Mouse (Mus musculus): ENCODE measurements around the gene Opa3. TPM values are rescaled to one million over a fixed set of nuclear protein-coding genes. Genes with fewer than 3 reads are reported as not detected.

Gene Opa3
- 3.4 TPM for polyA plus RNA-seq (2014; fragmentation: Illumina TruSeq; extraction: RNeasy Lipid Tissue Mini Kit (QIAGEN cat#74804); ENCODE audit: low read depth, low replicate concordance)

DNA sequence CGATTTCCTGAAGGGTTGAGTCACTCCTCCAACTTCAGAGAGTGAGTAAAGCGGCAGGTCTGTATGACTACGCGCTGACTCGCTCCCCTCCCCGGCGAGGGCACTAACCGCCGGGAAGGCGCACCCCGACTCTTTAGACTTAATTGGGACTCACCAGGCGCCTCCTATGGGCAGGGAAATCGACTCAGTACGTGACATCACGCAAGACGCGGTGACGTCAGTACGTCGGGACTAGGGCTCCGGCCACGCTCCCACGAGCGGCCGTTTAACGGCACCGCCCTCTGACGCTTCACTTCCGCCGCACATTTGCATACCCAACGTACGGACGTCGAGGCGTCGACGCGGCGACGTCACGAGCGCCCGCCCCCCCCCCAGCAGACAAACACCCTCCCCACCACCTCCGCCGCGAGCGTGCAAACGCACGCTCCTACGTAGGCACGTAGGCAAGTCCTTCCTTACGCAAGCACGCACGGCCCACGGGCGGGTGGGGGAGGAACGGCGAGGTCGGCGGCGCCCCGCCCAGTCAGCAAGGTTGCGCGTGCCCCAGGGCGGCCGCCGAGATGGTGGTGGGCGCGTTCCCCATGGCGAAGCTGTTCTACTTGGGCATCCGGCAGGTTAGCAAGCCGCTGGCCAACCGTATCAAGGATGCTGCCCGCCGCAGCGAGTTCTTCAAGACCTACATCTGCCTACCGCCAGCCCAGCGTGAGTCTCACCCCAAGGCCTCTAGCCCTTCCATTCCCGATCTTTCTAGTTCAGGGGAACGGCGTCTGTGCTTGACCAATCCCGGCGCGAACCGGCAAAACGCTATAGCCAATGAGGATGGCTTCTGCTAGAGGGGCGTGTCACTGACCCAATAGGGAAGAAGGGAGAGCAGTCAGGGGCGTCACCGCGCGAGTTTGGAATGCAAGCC is at the start of gene Opa3:
Gene Opa3 (plus strand): TSS at position 452 of the 910 bp plus-strand sequence.

DNA sequence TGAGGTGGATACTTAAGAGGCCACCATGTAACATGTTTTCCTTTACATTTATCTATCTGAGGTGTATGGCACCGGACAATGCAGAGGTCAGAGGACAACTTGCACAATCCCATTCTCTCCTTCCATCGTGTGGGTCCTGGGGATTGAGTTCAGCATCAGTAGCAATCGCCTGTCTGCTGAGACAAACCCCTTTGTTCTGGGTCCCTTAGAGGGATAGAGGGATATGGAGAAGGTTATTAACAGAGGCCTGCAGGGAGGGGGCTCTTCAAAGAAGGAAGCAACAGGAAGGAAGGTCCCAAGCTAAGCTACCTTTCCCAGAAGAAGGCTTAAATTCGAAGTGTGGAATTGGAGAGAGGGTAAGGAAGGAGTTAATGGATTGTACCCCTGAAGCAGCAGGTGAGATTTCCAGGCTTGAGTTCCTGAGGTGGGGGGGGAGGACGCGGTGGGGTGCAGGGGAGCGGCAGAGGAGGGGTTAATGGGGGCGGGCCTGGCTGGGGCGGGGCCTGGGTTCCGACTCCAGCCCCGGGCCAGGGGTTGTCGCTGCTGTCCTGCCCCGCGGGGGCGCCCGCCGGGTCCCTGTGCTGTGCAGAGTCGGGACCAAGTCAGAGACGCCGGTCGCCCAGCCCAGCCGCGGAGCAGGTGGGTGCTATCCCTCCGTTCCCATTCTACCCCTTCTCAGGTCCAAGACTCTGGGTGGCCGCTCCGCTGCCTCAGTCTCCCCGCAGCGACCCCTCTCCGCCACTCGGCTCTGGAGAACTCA is 16.0 kb upstream of the Opa3 start, which contains the start of gene Gpr4:
Gene Gpr4 (plus strand): TSS at position 543 of the 760 bp plus-strand sequence.

DNA sequence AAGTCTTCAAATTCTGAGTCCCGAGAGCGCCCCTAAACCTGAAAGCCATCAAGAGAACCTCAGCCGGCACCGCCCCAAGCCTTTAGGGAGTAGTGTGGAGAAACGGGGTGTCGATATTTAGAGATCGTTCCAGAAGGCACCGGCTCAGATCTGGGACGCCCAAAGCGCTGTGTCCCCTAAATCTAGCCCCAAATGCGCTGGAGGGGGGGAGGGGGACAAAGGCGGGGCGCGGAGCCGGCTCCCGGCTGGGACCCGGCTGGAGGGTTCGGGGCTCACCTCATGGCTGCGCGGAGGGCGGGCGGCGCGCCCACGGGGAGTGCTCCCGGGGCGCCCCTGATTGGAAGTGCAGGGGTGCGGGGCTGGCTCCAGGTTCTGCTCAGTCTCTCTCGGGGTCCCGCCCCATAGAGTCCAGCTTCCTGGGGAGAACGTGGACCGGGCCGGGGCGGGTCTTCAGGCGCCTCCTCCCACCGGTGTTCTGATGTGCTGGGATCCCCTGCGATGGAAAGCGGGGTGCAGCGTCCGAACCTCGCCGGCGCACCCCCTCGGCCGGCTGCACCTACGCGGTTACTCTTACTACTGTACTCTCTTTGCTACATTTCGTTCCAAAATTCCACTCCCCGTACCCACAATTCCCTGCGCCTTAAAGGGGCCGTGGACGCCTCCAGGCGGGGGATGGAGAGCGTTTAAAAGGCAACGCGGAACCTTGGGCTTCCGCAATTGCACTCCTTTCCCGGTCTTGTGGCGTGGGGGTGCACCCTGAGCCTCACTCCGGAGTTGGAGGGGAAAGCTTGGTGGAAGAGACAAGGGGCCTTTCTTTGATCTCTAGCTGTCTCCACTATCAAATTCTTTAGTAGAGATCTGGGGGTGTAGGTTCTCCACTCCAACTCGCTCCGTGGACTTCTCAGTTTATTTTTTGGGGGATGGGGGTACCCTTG is 43.4 kb downstream of the Opa3 start, which contains the start of gene Vasp:
Gene Vasp (minus strand): TSS at position 580 of the 935 bp plus-strand sequence.

DNA sequence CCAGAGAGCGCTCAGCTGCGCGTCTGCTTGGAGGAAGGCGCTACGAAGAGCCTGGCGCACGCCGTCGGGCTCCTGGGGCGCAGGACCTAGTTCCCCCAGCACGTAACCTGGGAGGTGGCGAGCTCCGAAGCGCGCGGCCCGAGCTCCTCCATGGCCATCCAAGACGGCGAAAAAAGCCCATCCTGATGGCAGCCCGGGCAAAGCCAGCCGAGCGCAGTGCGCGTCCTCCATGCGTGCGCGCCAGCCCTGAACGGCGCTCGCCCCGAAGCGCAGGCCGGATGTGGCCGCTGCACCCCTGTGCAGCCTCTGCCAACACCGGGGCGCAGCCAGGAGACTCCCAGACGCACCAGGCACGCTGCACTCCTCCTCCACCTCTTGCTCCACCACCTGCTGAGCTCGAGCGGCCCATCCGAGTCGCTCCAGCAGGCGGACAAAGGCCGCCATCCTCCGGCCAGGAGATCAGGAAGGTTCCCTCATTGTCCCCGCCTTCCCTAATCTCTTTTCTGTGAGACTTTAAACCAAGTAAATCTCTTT is 51.5 kb downstream of the Opa3 start, which contains the start of gene Ppm1n:
Gene Ppm1n (minus strand): TSS at position 484 of the 534 bp plus-strand sequence.

DNA sequence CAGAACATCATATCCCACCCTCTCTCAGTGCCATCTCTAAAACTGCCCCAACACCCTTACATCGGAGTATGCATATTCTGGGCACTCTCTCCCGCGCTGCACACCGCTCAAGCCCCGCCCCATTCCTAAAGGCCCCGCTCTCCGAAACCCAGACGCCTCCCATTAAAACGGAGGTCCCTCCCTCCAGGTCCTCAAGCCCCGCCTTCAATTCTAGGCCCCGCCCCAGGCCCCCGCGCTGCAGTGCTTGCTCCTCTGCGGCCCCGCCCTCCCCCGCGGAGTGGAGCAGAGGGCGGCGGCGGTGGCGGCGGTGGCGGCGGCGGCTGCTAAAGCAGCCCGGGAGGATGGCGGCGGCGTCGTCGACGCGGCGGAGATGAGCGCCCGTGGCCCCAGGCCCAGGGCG is 54.3 kb downstream of the Opa3 start, which contains the start of gene Rtn2:
Gene Rtn2 (plus strand): TSS at position 240 of the 400 bp plus-strand sequence.

Other genes starting within 250 kb of the Opa3 start
- gene Nanos2, start 240.9 kb upstream of the Opa3 start, polyA plus RNA-seq (2014; fragmentation: Illumina TruSeq; extraction: RNeasy Lipid Tissue Mini Kit (QIAGEN cat#74804); ENCODE audit: low read depth, low replicate concordance), result not detected
- gene Mypop, start 237.1 kb upstream of the Opa3 start, polyA plus RNA-seq (2014; fragmentation: Illumina TruSeq; extraction: RNeasy Lipid Tissue Mini Kit (QIAGEN cat#74804); ENCODE audit: low read depth, low replicate concordance), result 1.3 TPM
- 0.39 TPM for gene Irf2bp1, start 224.3 kb upstream of the Opa3 start, polyA plus RNA-seq (2014; fragmentation: Illumina TruSeq; extraction: RNeasy Lipid Tissue Mini Kit (QIAGEN cat#74804); ENCODE audit: low read depth, low replicate concordance)
- 0.42 TPM for gene Foxa3, start 204.8 kb upstream of the Opa3 start, polyA plus RNA-seq (2014; fragmentation: Illumina TruSeq; extraction: RNeasy Lipid Tissue Mini Kit (QIAGEN cat#74804); ENCODE audit: low read depth, low replicate concordance)
- 12.0 TPM for gene Sympk, start 204.0 kb upstream of the Opa3 start, polyA plus RNA-seq (2014; fragmentation: Illumina TruSeq; extraction: RNeasy Lipid Tissue Mini Kit (QIAGEN cat#74804); ENCODE audit: low read depth, low replicate concordance)
- 9.7 TPM for gene Rsph6a, start 173.6 kb upstream of the Opa3 start, polyA plus RNA-seq (2014; fragmentation: Illumina TruSeq; extraction: RNeasy Lipid Tissue Mini Kit (QIAGEN cat#74804); ENCODE audit: low read depth, low replicate concordance)
- 2.8 TPM for gene Dmwd, start 152.1 kb upstream of the Opa3 start, polyA plus RNA-seq (2014; fragmentation: Illumina TruSeq; extraction: RNeasy Lipid Tissue Mini Kit (QIAGEN cat#74804); ENCODE audit: low read depth, low replicate concordance)
- 2.4 TPM for gene Dmpk, start 144.5 kb upstream of the Opa3 start, polyA plus RNA-seq (2014; fragmentation: Illumina TruSeq; extraction: RNeasy Lipid Tissue Mini Kit (QIAGEN cat#74804); ENCODE audit: low read depth, low replicate concordance)
- 0.25 TPM for gene Six5, start 133.7 kb upstream of the Opa3 start, polyA plus RNA-seq (2014; fragmentation: Illumina TruSeq; extraction: RNeasy Lipid Tissue Mini Kit (QIAGEN cat#74804); ENCODE audit: low read depth, low replicate concordance)
- 5.8 TPM for gene Gm4969, start 110.0 kb upstream of the Opa3 start, polyA plus RNA-seq (2014; fragmentation: Illumina TruSeq; extraction: RNeasy Lipid Tissue Mini Kit (QIAGEN cat#74804); ENCODE audit: low read depth, low replicate concordance)
- 0.88 TPM for gene Fbxo46, start 108.5 kb upstream of the Opa3 start, polyA plus RNA-seq (2014; fragmentation: Illumina TruSeq; extraction: RNeasy Lipid Tissue Mini Kit (QIAGEN cat#74804); ENCODE audit: low read depth, low replicate concordance)
- gene Qpctl, start 79.0 kb upstream of the Opa3 start, polyA plus RNA-seq (2014; fragmentation: Illumina TruSeq; extraction: RNeasy Lipid Tissue Mini Kit (QIAGEN cat#74804); ENCODE audit: low read depth, low replicate concordance), result 3.1 TPM
- gene Snrpd2, start 78.6 kb upstream of the Opa3 start, polyA plus RNA-seq (2014; fragmentation: Illumina TruSeq; extraction: RNeasy Lipid Tissue Mini Kit (QIAGEN cat#74804); ENCODE audit: low read depth, low replicate concordance), result 5.1 TPM
- gene Gipr, start 62.2 kb upstream of the Opa3 start, polyA plus RNA-seq (2014; fragmentation: Illumina TruSeq; extraction: RNeasy Lipid Tissue Mini Kit (QIAGEN cat#74804); ENCODE audit: low read depth, low replicate concordance), result 3.4 TPM
- gene Eml2, start 51.9 kb upstream of the Opa3 start, polyA plus RNA-seq (2014; fragmentation: Illumina TruSeq; extraction: RNeasy Lipid Tissue Mini Kit (QIAGEN cat#74804); ENCODE audit: low read depth, low replicate concordance), result 0.31 TPM
- gene Gpr4, start 15.8 kb upstream of the Opa3 start, polyA plus RNA-seq (2014; fragmentation: Illumina TruSeq; extraction: RNeasy Lipid Tissue Mini Kit (QIAGEN cat#74804); ENCODE audit: low read depth, low replicate concordance), result 2.3 TPM
- gene Vasp, start 43.5 kb downstream of the Opa3 start, polyA plus RNA-seq (2014; fragmentation: Illumina TruSeq; extraction: RNeasy Lipid Tissue Mini Kit (QIAGEN cat#74804); ENCODE audit: low read depth, low replicate concordance), result 50.9 TPM
- gene Ppm1n, start 51.7 kb downstream of the Opa3 start, polyA plus RNA-seq (2014; fragmentation: Illumina TruSeq; extraction: RNeasy Lipid Tissue Mini Kit (QIAGEN cat#74804); ENCODE audit: low read depth, low replicate concordance), result not detected
- gene Rtn2, start 54.3 kb downstream of the Opa3 start, polyA plus RNA-seq (2014; fragmentation: Illumina TruSeq; extraction: RNeasy Lipid Tissue Mini Kit (QIAGEN cat#74804); ENCODE audit: low read depth, low replicate concordance), result 0.62 TPM
- gene Fosb, start 81.7 kb downstream of the Opa3 start, polyA plus RNA-seq (2014; fragmentation: Illumina TruSeq; extraction: RNeasy Lipid Tissue Mini Kit (QIAGEN cat#74804); ENCODE audit: low read depth, low replicate concordance), result 0.28 TPM
- 0.92 TPM for gene Ercc1, start 116.4 kb downstream of the Opa3 start, polyA plus RNA-seq (2014; fragmentation: Illumina TruSeq; extraction: RNeasy Lipid Tissue Mini Kit (QIAGEN cat#74804); ENCODE audit: low read depth, low replicate concordance)
- 0.87 TPM for gene Cd3eap, start 131.1 kb downstream of the Opa3 start, polyA plus RNA-seq (2014; fragmentation: Illumina TruSeq; extraction: RNeasy Lipid Tissue Mini Kit (QIAGEN cat#74804); ENCODE audit: low read depth, low replicate concordance)
- gene Ppp1r13l, start 131.4 kb downstream of the Opa3 start, polyA plus RNA-seq (2014; fragmentation: Illumina TruSeq; extraction: RNeasy Lipid Tissue Mini Kit (QIAGEN cat#74804); ENCODE audit: low read depth, low replicate concordance), result 1.0 TPM
- gene Ercc2, start 153.7 kb downstream of the Opa3 start, polyA plus RNA-seq (2014; fragmentation: Illumina TruSeq; extraction: RNeasy Lipid Tissue Mini Kit (QIAGEN cat#74804); ENCODE audit: low read depth, low replicate concordance), result 0.67 TPM
- gene Klc3, start 175.8 kb downstream of the Opa3 start, polyA plus RNA-seq (2014; fragmentation: Illumina TruSeq; extraction: RNeasy Lipid Tissue Mini Kit (QIAGEN cat#74804); ENCODE audit: low read depth, low replicate concordance), result not detected
- not detected for gene Ckm, start 176.4 kb downstream of the Opa3 start, polyA plus RNA-seq (2014; fragmentation: Illumina TruSeq; extraction: RNeasy Lipid Tissue Mini Kit (QIAGEN cat#74804); ENCODE audit: low read depth, low replicate concordance)
- 1.4 TPM for gene Mark4, start 230.5 kb downstream of the Opa3 start, polyA plus RNA-seq (2014; fragmentation: Illumina TruSeq; extraction: RNeasy Lipid Tissue Mini Kit (QIAGEN cat#74804); ENCODE audit: low read depth, low replicate concordance)
- gene Exoc3l2, start 235.0 kb downstream of the Opa3 start, polyA plus RNA-seq (2014; fragmentation: Illumina TruSeq; extraction: RNeasy Lipid Tissue Mini Kit (QIAGEN cat#74804); ENCODE audit: low read depth, low replicate concordance), result 2.0 TPM